Mouse (Mus musculus) midbrain, embryonic 14.5 days (tissue): ENCODE measurements at regions not wholly inside any gene's neighbourhood (a gene's known extent, or its start where the extent isn't known, plus 50 kb on each side); places are given as distances from the start of the nearest gene placed in this dataset.

Experiments
- ATAC-seq: fragments of 200-750 bp; cut with Nextera tagmentation; 2 replicates; pipeline ENCODE4 v1.8.0; 2017; ENCODE audit warnings: moderate number of reproducible peaks, moderate library complexity; ENCODE audit not compliant: low FRiP score, low TSS enrichment
- DNase-seq: peaks from one replicate; pipeline ENCODE4 v3.0.0-alpha.2; 2015
- H3K27ac ChIP-seq: fragments of 300-500 bp; sonication (generic); replicated peaks from 2 replicates; pipeline ENCODE4 v1.5.1; 2014; ENCODE audit warnings: mild to moderate bottlenecking, low read depth, low read length, moderate library complexity
- H3K27me3 ChIP-seq: fragments of 300-500 bp; sonication (generic); 2 replicates; pipeline ENCODE4 v1.6.1; 2014; ENCODE audit warnings: low read length, control low read depth, mixed read lengths; ENCODE audit not compliant: control insufficient read depth, insufficient read depth
- H3K36me3 ChIP-seq: fragments of 300-500 bp; sonication (generic); 2 replicates; pipeline ENCODE4 v1.6.1; 2014; ENCODE audit warnings: low read length, control low read depth; ENCODE audit not compliant: control insufficient read depth, insufficient read depth
- H3K4me1 ChIP-seq: fragments of 300-500 bp; sonication (generic); 2 replicates; pipeline ENCODE4 v1.6.1; 2014; ENCODE audit warnings: mild to moderate bottlenecking, antibody characterized with exemption, low read length, control low read depth; ENCODE audit not compliant: control insufficient read depth, insufficient read depth
- H3K4me2 ChIP-seq: fragments of 300-500 bp; sonication (generic); 2 replicates; pipeline ENCODE4 v1.6.1; 2014; ENCODE audit warnings: mild to moderate bottlenecking, low read length, moderate library complexity
- H3K4me3 ChIP-seq: fragments of 300-500 bp; sonication (generic); replicated peaks from 2 replicates; pipeline ENCODE4 v1.5.1; 2014; ENCODE audit warnings: low read depth, low read length
- H3K9ac ChIP-seq: fragments of 300-500 bp; sonication (generic); replicated peaks from 2 replicates; pipeline ENCODE4 v1.6.1; 2014; ENCODE audit warnings: mild to moderate bottlenecking, low read length, moderate library complexity
- H3K9me3 ChIP-seq: fragments of 300-500 bp; sonication (generic); 2 replicates; pipeline ENCODE4 v1.6.1; 2016; ENCODE audit warnings: low read length, control low read depth, mixed read lengths; ENCODE audit not compliant: control insufficient read depth
- WGBS: fragments of 180-500 bp; shearing (Covaris S2); extraction: QIAGEN DNeasy Blood & Tissue Kit; methylation state at CpG from one replicate; pipeline ENCODE4 v1.1.7; 2014; 5-methylcytosine and 5-hydroxymethylcytosine counted together

DNA sequence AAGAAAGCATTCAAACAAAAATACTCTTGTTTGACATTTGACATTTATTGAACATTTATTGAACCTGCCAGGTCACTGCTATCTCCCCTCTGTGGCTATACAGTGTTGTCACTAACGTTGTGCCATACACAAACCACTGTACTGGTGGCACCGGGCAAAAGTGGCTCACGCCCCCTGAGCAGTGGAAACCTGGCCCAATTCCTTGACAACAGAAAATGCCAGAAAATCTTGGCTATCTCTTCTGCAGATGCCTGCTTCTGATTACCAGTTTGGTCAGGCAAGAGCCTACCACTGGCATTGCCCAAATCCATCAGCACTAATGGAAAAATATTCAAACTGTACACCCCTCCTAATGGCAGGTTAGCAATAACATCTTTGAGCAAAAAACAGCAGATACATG, 58.9 kb upstream of the Crim1 start:
- ATAC-seq, result no peak
- Histone ChIP-seq H3K36me3 (no peaks in the 10 kb centered on the region), H3K9ac (no peak overlapping the region), H3K9me3 (no peaks in the 10 kb centered on the region), H3K4me1 (no peaks in the 10 kb centered on the region), H3K27ac (no peak overlapping the region), H3K4me3 (no peak overlapping the region), H3K27me3 (no peaks in the 10 kb centered on the region), H3K4me2 (no peak overlapping the region)
- no peak for DNase-seq
- WGBS, result 92% methylated on average over 3 of the region's 3 CpGs

DNA sequence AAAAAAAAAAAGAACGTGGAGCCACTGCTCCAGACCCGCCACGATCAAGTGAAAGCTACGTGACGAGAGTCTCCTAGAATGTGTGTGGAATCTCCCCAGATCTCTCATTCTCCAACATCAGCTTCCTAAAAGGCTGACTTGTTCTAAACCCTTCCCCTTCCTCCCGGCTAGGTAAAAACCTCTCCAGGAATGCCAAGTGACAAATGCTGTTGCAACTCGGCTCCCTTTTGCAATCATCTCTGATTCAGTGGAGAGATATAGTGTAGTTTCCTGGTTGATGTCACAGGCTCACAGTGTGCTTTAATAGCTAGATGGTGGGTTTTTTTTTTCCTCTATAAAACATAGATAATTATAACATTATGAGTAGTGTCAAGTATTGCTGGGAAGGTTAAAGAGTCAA, 57.6 kb upstream of the Crim1 start:
- DNase-seq (no peak), ATAC-seq (no peak)
- no peak overlapping the region for H3K4me2 ChIP-seq
- H3K9me3 ChIP-seq, result no peaks in the 10 kb centered on the region
- H3K36me3 ChIP-seq, result no peaks in the 10 kb centered on the region
- no peaks in the 10 kb centered on the region for H3K27me3 ChIP-seq
- H3K9ac ChIP-seq, result no peak overlapping the region
- no peak overlapping the region for H3K4me3 ChIP-seq
- 94% methylated on average over 7 of the region's 7 CpGs for WGBS
- no peaks in the 10 kb centered on the region for H3K4me1 ChIP-seq
- no peak overlapping the region for H3K27ac ChIP-seq

DNA sequence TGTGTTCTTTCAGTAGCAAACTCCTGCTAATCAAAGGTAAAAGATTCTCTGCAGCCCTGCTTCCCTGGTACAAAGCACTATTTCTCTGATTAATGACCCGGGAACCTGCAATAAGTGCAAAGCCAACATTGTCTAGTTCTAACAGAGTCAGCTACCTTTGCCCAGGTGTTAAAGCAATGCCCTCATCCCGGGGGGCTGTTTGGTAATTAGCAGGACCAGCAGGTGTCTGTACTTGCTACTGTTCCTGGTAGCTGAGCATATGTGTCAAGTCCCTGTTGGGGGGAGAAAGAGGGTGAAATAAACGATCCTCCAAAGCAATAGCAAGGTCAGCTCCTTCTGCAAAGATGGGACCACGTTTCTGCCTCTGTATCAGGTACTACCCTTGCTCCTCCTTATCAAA, 54.7 kb upstream of the Crim1 start:
- no peaks in the 10 kb centered on the region for H3K4me1 ChIP-seq
- WGBS, result 64% methylated on average over 4 of the region's 4 CpGs
- H3K4me2 ChIP-seq, result no peak overlapping the region
- ATAC-seq, result no peak
- H3K36me3 ChIP-seq, result no peaks in the 10 kb centered on the region
- DNase-seq, result no peak
- H3K9me3 ChIP-seq, result no peaks in the 10 kb centered on the region
- H3K4me3 ChIP-seq, result no peak overlapping the region
- H3K27me3 ChIP-seq, result no peaks in the 10 kb centered on the region
- H3K9ac ChIP-seq, result no peak overlapping the region
- H3K27ac ChIP-seq, result no peak overlapping the region
